Mouse (Mus musculus) lung, adult 18-20 months (tissue): ENCODE results near the gene Tgfbr3l.
"Not testable (repeated sequence)": the region's sequence is repeated elsewhere in the genome, so short reads cannot be mapped to it uniquely, and the experiment has no call there.

Source experiments
- DNase-seq, 2 experiments: peaks; one replicate each; pipeline ENCODE4 v3.0.0; 2022; ENCODE audit warnings: mixed read lengths in 2 of 2

Gene Tgfbr3l

DNA sequence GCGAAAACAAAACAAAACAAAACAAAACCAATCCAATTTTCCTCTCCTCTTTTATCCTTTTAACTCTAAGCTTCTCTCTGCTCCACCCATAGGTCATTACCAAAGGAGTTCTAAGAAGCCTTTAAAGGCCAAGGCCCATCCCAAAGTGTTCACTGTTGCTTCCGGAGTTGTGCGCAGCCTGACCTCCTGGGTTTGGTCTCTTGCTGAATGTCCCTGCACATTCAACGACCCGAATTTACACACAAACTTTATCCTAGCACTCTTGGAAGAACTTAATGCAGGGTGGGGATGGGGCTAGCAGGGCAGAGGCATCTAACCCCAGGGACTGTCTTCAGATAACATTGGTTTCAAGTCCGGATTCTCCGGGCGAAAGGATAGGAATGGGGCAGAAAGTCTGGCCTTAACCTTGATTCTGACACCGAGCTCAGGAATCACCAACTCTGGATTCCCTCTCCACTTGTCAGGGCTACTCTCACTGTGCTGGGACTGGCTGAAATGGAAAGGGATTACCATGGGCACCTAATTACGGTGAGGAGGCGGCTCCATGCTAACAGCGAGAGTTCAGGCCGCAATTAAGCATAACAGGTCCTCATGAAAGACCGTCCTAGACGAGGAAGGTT is 10.1 kb upstream of the Tgfbr3l start:
- peak in 1 of 2 experiments; percentile 24 for DNase-seq

DNA sequence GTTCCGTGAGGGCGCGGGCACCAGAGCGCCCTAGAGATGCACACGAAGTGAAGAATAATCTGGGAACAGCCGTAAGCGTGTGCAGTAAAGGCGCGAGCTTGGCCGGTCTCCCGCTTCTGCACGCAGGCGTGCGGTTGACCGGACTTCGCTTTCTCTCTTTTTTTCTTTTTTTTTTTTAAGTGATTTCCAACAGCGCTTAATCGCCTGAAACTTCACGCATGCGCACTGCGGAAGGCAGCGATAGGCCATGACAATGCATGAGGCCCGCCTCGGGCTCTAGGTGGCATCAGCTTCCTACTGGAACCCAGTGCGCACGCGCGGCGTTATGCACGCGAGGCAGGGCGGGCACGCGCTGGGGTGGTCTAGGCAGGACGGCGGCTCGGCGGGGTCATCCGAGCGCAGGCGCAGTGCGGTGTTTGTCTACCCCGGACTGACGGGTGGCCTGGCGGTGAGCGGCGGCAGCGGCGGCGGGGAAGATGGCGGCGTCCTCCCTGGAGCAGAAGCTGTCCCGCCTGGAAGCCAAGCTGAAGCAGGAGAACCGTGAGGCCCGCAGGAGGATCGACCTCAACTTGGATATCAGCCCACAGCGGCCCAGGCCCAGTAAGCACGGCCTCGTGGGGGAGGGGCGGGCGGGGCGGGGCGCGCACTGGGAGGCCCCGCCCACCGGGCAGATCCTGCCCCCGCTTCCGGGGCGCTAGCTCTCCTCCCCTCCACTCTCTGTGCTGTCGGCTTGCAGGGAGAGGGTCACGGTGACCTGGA is 9.4 kb upstream of the Tgfbr3l start, which contains the start of the genes Map2k7 and Gm49320:
Map2k7 (plus strand) TSS at position 307 of the 759 bp plus-strand sequence.
Gm49320 (plus strand) TSS at position 432 of the 759 bp plus-strand sequence.
- peak; percentile 100 for DNase-seq

DNA sequence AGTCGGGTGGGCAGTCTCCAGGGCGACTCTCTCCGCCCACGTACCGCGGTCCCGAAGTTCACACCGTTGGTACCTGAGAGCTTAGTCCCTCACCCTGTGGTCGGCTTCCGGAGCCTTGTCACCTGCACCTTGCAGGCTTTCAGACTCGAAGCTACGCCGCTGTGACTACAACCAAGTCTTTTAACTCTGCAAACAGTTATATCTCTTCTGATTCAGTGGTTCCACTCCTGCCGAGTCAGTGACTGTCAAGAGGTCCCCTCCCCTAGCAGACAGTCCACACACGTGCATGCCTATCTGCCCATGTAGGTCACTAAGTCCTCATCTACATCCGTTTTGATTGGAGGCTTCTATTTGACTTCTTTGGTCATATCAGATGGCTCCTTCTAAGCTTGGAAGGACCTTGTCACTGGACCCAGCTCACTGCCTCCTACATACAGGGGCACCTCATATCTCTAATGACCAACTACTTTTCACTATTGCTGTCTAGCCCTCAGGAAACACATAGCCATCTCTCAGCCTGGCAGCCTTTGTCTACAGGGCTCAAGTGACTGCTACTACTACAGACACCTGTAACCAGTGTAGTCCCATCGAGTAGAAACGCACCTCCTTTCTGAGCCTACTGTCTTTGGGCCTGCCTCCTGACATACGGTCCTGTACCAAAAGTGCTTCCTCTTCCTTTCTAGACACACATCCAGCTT is 8.7 kb upstream of the Tgfbr3l start:
- DNase-seq: no peak

DNA sequence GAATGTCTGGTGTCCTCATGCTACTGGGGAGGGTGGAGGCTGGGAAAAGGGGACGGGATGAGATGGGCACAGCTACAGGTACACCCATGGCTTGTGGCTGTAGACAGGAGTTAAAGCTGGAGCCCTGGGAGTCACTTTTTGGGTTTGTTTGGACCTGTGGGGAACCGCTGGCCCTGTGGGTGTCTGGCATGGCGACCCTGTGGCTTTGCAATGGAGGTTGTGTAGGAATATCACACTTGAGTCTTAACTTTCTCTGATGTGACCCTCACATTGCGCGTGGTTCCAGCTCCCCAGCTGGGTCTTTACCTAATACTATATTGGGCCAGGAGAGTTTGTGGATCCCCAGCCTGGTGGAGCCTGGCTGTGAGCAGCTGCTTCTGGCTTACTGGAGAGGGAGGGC is 3.0 kb upstream of the Tgfbr3l start:
- no peak for DNase-seq

DNA sequence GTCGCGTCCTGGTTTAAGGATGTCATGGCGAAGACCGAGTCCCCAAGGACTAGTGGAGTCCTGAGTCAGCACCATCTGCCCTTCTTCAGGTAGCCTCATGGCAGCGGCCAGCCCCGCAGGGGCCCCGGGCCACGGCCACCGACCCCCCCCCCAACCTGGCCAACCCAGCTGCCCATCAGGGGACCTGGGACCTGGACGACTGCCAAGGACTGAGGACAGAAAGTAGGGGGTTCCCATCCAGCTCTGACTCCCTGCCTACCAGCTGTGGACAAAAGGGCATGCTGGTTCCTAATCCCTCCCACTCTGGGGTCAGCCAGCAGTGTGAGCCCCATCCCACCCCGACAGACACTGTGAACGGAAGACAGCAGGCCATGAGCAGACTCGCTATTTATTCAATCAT is 2.3 kb upstream of the Tgfbr3l start:
- DNase-seq: no peak

DNA sequence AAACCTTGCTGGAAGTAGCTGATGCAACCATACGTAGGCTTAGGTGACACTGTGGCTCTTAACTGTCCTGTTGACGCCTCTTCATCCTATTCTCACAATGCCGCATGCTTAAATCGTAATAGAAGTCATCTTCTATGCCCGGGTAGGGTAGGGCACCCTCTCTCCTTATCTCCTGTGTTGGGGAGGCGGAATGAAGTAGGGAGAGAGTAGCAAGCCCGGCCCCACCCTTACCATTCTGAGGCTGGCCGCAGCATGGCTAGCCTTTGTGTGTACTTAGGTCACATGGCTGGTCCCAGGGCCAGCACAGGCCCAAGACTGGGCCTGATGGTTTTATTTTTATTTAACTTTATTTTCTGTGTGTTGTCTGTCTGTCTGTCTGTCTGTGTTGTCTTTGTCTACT is 773 bp upstream of the Tgfbr3l start:
- no peak for DNase-seq

DNA sequence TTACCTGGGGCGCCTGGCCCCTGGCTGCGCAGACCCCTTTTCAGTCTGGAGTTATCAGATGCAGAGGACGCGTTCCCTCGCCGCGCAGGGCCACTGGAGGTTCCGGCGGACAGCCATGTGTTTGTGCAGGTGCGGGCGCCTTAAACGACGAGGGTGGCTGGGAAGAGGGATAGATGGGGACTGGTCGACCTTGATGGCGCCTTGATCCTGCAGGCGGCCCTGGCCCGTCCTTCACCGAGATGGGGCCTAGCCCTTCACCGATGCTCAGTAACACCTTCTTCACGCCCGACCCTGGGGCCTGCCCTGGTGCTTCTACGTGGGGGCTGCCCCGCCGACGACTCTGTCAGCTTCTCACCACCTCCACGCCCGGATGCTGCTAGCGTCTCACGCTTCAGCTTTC is 1.2 kb downstream of the Tgfbr3l start:
- no peak for DNase-seq

DNA sequence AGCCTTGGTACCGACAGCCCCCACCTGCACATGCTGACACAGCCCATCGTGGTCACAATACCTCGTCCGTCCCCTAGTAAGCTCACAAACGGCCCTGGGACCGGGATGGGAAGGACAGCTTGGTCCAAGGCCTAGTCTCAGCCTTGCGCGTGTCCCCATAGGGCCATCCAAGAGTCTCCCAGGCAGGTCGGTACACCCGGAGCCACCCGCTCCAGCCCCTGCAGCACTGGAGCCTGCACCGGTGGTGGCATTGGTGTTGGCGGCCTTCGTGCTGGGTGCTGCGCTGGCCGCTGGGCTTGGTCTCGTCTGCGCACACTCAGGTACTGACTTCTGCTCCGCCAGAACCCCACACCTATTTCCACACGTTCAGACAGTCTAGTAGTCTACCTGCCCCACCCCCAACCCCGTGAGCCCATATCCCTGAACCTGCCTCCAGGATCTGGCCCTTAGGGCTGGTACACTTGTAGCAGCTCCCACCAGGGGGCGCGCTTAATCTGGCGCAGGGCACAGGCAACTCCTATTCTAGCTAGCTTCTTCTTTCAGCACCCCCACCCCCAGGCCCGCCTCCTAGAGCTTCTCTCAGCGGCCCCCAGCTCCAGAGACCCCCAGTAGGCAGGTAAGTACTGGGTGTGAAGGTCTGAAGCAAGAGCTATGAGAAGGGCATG is 2.4 kb downstream of the Tgfbr3l start:
- peak; percentile 75 to 84 for DNase-seq

DNA sequence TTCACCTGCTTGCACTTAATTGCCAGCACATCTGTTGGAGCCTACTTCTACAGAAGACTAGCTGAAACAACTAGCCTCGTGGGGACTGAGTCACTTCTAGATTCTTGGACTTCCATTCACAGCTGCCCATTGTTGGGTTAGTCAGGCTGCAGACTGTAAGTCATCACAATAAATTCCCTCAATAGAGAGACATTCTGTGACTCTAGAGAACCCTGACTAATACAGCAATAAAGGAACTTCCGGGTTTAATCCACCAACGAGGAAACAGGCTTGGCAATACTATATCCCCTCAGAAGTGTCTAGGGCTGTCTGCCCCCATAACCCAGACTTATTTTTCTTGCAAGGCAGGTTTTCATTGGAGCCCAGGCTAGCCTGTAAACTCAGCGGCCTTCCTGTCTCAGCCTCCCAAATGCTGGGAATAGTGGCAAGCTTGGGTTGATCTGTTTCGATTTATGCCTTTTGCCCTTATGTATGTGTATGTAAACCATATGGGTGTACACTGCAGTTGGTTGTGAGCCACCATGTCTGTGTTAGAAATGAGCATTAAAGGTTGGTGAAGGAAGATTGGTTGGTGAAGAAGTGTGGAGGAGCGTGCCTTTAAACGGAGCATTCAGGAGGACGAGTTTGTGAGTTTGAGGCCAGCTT is 4.2 kb downstream of the Tgfbr3l start:
- DNase-seq: no peak

DNA sequence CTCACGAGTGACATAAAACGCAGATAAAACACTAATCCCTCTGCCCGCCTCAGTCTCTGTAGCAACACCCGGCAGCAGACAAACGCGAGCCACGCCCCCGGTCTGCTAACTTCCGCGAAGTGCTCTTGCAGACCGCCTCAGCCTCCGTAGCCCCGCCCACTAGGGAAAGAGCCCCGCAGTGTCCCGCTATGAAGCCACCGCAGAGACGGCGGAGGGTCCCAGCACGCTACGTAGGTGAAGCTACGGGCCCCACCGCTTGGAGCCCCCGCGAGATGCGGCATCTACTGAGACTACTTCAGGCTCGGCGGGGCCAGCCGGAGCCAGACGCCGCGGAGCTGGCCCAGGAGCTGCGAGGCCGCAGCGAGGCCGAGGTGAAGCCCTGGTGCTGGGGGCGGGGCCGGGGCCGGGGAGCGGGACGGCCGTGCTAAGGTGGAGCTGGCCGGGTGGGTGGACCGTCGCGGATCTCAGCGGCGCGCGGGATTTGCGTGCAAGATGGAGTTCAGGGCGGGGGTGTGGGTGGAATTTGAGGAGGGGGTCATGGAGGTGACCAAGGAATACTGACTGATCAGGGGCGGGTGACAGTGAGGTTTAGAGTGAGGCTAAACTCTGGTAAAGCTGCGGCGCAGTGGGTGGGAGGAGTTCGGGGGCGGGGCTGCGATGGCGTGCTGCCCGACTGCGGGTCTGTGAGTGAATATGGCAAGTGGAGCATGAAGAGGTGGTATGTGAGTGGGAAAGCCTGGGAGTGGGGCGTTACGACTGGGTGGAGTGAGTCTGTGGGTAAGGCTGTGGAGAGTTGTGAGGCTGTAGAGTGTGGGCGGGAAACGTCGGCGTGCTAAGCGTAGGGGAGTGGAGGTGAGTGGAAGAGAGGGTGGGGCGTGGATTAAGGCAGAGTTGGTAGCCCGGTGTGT is 5.2 kb downstream of the Tgfbr3l start, which contains the start of gene Snapc2:
Snapc2 (plus strand) TSS at position 147 of the 908 bp plus-strand sequence.
- DNase-seq: peak; percentile 95 to 97

DNA sequence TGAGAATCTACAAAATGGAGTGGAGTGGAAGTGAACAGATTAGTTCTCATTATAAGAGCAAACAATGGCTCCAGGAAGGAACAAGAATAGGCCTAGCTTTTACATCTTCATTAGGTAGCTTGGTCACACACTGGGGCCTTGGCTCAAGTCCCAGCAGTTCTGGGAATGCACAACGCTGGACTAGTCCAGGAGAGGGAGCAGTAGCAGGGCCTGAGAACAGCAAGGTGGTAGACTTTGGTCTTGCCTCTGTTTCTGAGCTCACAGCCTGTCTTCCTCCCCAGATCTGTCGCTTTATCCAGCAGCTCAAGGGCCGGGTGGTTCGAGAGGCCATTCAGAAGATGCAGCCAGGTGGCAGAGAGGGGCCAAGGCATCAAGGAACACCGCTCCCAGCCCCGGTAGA is 6.0 kb downstream of the Tgfbr3l start:
- DNase-seq: peak in 1 of 2 experiments; percentile 34

DNA sequence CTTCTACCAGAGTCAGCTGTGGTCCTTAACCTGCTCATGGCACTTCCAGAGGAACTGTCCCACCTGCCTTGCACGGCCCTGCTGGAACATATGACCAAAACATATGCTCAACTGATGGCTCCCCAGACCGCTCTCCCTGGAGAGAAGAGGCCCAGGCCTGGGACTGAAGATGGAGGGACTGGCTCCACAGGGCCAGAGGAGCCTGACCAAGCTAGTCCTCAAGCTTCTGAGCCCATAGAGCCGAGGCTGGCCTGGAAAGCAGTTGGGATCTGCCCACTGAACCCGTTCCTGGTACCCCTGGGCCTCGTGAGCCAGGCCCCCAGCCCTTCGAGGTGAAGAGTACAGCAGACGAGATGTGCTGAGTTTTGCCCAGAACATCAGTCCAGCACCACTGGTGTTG is 7.5 kb downstream of the Tgfbr3l start:
- not testable (repeated sequence) for DNase-seq

DNA sequence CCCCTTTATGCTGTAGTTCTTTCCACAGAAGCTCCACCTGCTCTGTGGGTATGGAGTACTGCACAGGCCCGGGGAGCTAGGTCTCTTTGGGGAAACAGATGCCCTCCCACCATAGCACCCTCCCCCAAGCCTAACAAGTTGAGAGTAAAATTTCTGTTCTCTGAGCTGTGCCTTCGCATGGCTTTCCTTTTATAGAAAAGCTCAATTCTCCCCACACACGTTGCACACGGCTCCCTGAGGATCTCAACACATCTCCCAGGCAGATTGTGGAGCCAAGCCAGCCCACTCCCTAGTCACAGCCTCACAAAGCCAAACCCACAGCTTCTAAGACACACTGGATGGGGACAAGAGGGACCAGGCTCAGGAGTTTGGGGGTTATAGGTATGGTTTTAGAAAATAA is 8.9 kb downstream of the Tgfbr3l start:
- DNase-seq: no peak

DNA sequence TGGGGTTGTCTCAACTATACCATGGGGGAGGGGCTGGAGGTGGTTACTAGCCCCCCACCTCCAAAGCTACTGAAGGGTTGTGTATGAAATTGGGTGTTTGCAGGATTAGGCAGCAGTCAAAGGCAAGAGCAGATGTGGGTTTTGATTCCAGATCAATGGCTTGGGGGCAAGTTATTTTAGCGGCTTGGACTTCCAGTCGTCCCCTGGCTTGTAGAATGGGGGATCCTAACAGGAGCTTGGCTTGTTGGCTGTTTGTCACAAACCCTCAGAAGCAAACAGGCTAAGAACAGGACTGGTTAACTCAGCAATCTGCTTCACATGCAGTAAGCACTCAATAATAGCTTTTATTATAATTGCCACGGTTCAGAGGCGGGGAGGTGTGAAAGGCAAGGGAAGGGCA is 9.3 kb downstream of the Tgfbr3l start:
- DNase-seq: no peak

DNA sequence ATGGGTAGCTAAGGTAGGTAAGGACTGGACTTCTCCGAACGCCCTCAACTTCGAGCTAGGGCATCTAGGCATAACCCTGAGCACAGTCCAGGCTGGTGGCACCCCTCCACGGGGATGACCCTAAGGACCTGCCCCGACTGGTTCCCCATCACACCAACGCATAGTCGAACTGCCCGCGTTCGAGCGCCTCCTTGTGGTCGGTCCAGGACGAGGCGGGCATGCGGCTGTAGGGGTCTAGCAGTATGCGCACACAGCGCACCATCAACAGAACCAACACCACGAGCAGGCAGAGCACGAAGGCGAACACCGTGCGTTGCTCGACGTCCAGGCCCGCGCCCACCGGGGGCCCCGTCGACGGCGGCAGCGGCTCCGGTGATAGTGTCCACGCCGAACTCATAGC is 10.2 kb downstream of the Tgfbr3l start:
- peak; percentile 65 to 74 for DNase-seq

DNA sequence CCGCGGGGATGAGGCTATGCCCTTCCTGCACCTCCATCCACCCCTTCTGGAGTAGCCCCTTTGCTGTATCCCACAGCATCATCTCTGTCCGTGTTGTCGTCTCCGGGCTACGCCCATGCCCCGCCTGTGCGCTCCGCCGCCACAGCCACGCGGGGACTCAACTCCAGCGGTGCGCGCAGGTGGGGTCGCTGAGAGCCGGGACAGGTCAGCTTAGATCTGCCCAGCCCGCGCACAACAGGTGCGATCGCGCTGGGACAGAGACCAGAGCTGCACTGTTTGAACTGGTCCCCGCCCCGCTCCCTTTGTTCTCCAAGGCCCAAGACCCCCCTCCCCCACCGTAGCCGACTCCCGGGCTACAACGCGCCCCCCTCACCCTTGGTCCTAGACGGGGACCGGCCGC is 10.7 kb downstream of the Tgfbr3l start:
- peak in 1 of 2 experiments; percentile 29 for DNase-seq

DNA sequence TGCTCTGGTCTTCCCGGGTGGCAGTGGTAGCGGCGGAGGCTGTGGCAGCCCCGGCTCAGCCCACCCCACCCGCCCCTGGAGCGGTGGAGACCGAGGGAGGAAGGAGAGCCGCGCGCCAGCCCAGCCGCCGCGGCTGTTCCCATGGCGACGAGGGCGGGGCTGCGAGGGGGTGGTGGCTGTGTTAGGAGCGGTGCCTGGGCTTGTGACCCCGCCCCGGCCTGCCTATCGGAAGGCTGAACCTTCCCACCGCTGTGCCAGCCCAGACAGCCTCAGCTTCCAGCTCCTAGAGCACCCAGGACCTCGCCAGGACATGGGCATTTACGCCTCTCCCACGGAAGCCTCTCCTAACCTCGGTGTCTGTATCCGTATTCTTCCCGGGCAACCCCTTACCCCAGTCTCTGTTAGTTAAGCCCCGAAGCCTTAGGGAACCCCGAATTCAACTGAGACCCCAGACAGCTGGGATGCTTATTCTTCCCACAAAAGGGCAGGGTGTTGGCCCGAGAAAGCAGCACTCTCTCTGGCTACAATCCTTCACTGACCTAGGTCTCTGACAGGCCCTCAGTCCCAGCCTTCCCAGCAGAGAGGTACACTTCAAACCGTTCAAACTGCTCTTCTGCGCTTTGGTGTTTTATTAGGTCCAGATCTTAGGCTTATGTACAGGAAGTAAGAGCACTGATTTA is 11.3 kb downstream of the Tgfbr3l start, which contains the start of gene Ctxn1:
Ctxn1 (minus strand) TSS at position 150 of the 680 bp plus-strand sequence.
- peak; percentile 95 to 96 for DNase-seq

DNA sequence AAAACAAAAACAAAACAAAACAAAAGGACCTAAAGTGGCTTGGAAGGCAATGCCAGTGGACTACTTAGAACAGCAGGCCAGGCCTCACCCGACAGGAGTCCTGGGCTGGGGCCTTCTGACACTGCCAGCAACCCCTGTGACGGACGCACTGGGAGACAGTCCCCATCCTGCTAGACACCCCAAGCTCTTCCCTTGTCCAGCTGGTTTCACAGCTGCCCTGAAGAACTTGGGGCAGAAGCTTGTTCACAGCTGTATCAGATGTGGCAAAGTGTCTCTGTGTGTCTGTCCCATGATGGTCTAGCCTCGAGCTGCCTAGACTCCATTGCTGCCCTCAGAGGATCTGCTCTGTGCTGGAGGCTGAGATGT is 11.8 kb downstream of the Tgfbr3l start:
- DNase-seq: no peak

DNA sequence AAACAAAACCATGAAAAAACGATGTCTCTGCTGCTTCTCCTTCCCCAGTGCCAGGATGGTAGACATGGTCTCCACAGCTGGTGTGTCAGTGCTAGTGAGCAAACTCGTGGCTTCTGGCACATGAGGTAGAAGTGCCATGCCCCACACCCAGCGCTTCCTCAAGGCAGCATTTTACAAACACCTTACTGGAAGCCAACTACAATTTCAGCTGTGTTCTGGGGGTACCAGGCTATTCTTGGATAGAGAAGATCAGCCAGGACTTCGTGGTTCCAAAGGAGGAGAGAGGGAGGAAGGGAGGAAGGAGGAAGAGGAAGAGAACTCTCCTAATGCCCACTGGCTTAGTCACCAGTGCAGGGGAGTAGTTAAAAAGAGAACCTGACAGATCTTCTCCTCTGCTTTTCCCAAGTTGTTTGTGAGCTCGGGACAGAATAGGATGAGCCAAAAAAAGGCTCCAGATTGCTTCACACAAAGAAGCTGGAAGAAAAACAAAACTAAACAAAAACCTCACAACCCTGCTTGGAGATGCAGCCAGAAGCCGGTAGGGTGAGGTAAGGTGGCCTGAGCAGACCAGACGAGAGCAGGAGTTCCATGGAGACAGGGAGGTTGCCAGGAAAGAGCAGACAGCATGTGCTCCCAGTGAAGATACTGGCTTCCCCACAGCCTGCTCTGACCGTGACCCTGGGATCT is 15.2 kb downstream of the Tgfbr3l start:
- DNase-seq: no peak
